Mouse (Mus musculus) cortical plate, adult 2 months (tissue): Measurements from ENCODE around the gene Prr19. TPM values are rescaled to one million over a fixed set of nuclear protein-coding genes. Genes with fewer than 3 reads are reported as not detected.

Experiments used
- H3K27ac ChIP-seq: fragments of 200-500 bp; 2 replicates; pipeline ENCODE4 v1.5.1; 2012; ENCODE audit warnings: low read length, control low read depth, inconsistent platforms; ENCODE audit not compliant: insufficient read depth
- H3K4me1 ChIP-seq: fragments of 200-500 bp; 2 replicates; pipeline ENCODE4 v1.6.1; 2011; ENCODE audit warnings: low read length; ENCODE audit not compliant: control insufficient read depth, insufficient read depth
- H3K4me3 ChIP-seq: fragments of 200-500 bp; 2 replicates; pipeline ENCODE4 v1.5.1; 2011; ENCODE audit warnings: mild to moderate bottlenecking, low read length, control low read depth; ENCODE audit not compliant: insufficient read depth
- CTCF ChIP-seq: fragments of 200-500 bp; IDR thresholded peaks from 2 replicates; pipeline ENCODE4 v1.5.1; 2011; ENCODE audit warnings: mild to moderate bottlenecking, control low read depth, low read length; ENCODE audit not compliant: insufficient read depth; ENCODE audit errors: extremely low read depth
- POLR2A ChIP-seq: fragments of 200-500 bp; IDR thresholded peaks from 2 replicates; pipeline ENCODE4 v1.6.1; 2011; ENCODE audit warnings: mild to moderate bottlenecking, low read length, control low read depth; ENCODE audit not compliant: insufficient read depth; ENCODE audit errors: extremely low read depth
- polyA plus RNA-seq: library from polyadenylated mRNA; depleted of rRNA; stranded (reverse); fragments of >200 nt; gene quantifications from 2 replicates; pipeline ENCODE4 v1.2.3, GENCODE M21; 2012; rRNA removed

Prr19 gene
- polyA plus RNA-seq, 1 experiment = 0.08 TPM

DNA sequence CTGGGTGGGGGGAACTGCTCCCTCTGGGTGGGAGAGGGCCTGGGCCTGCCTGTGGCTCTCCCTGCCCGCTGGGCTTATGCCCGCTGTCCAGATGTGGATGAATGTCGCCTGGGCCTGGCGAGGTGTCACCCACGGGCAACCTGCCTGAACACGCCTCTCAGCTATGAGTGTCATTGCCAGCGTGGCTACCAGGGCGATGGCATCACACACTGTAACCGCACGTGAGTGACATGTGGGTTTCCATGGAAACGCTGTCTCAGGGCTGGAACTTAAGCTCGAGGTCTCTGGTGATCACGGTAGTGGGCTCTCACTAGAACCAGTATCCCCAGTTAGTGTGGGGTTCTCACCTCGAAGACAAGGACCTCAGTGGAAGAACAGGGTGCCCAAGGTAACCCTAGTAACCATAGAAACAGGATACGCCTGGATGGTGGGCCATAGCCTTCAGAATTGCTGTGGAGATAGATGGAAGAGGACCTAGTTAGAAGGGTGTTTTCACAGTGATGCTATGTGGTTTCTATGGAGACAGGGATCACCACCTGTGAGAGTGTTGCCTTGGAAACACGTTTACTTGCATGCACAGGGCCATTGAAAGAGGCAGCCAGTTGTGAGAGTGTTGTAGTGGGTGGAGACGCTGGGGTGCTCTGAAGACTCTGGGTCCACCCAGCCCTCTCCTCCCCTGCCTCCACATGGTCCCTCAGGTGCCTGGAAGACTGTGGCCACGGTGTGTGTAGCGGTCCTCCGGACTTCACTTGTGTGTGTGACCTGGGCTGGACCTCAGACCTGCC is 40.0 kb downstream of the Prr19 start:
- no peak for TF ChIP-seq CTCF
- no peak for TF ChIP-seq POLR2A
- H3K4me3 ChIP-seq = no peak overlapping the region
- H3K27ac ChIP-seq = no peak overlapping the region
- H3K4me1 ChIP-seq = peaks cover 7% of the 10 kb centered on the region

DNA sequence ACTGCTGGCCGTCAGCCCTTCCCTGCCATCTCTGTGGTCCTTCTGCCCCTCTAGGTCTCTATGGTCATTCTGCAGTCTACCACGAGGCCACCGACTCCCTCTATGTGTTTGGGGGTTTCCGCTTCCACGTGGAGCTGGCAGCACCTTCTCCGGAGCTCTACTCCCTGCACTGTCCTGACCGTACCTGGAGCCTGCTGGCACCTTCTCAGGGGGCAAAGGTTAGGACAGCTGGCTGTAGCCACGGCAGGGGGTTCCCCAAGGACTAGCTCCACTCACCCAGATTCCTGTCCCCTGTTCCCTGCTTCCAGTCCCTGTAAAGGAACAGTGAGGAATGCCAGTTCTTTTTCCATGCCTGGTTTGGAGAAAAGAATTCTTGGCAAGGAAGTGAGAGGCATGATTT is 47.6 kb downstream of the Prr19 start:
- no peaks in the 10 kb centered on the region for H3K4me1 ChIP-seq
- no peak overlapping the region for H3K27ac ChIP-seq
- no peak overlapping the region for H3K4me3 ChIP-seq
- no peak for TF ChIP-seq POLR2A
- no peak for TF ChIP-seq CTCF

Other genes with a start within 250 kb of the Prr19 start
- 191 and 201 TPM in 2 replicates for gene Grik5, start 229.1 kb upstream of the Prr19 start, polyA plus RNA-seq
- 36.6 and 39.2 TPM in 2 replicates for gene Zfp574, start 228.8 kb upstream of the Prr19 start, polyA plus RNA-seq
- 10.5 and 10.7 TPM in 2 replicates for gene Pou2f2, start 121.7 kb upstream of the Prr19 start, polyA plus RNA-seq
- 22.7 and 25.7 TPM in 2 replicates for gene Dedd2, start 80.8 kb upstream of the Prr19 start, polyA plus RNA-seq
- 7.4 and 8.0 TPM in 2 replicates for gene Zfp526, start 80.0 kb upstream of the Prr19 start, polyA plus RNA-seq
- gene Gsk3a, start 63.6 kb upstream of the Prr19 start, polyA plus RNA-seq = 287 and 292 TPM in 2 replicates
- 47.2 and 48.6 TPM in 2 replicates for gene Erf, start 50.6 kb upstream of the Prr19 start, polyA plus RNA-seq
- 89.6 and 94.1 TPM in 2 replicates for gene Cic, start 33.7 kb upstream of the Prr19 start, polyA plus RNA-seq
- 20.5 and 24.5 TPM in 2 replicates for gene Pafah1b3, start 3.4 kb upstream of the Prr19 start, polyA plus RNA-seq
- gene Tmem145, start 4.7 kb downstream of the Prr19 start, polyA plus RNA-seq = 116 and 129 TPM in 2 replicates
- 69.3 and 75.7 TPM in 2 replicates for gene Megf8, start 15.8 kb downstream of the Prr19 start, polyA plus RNA-seq
- gene Cnfn, start 68.3 kb downstream of the Prr19 start, polyA plus RNA-seq = not detected in 2 replicates
- 8.0 and 9.1 TPM in 2 replicates for gene Lipe, start 97.3 kb downstream of the Prr19 start, polyA plus RNA-seq
- not detected in 2 replicates for gene Cxcl17, start 111.5 kb downstream of the Prr19 start, polyA plus RNA-seq
- 4.7 and 5.1 TPM in 2 replicates for gene Ceacam1, start 176.2 kb downstream of the Prr19 start, polyA plus RNA-seq
- 0.27 and 0.38 TPM in 2 replicates for gene Ceacam2, start 238.4 kb downstream of the Prr19 start, polyA plus RNA-seq